Mouse (Mus musculus) erythroid progenitor cell, adult 5-6 weeks (primary cell): ENCODE measurements around the gene Ankzf1. TPM values are rescaled to one million over a fixed set of nuclear protein-coding genes. Genes with fewer than 3 reads are reported as not detected.

Experiments
- ATAC-seq: replicated peaks from 2 replicates; pipeline ENCODE4 v1.8.0; 2016; ENCODE audit warnings: moderate number of reproducible peaks, mild to moderate bottlenecking, moderate TSS enrichment, inconsistent platforms; ENCODE audit not compliant: poor library complexity, low FRiP score, severe bottlenecking
- total RNA-seq, 2 experiments: library from RNA; stranded (forward) in 1 of 2; stranded (reverse) in 1 of 2; fragments of 150-400 nt in 1 of 2; fragments of 186-747, 209-891 nt in 1 of 2; gene quantifications; 2 replicates each; pipeline versions ENCODE4 v1.2.3 to v1.2.4; 2015 to 2017; ENCODE audit warnings: low replicate concordance in 2 of 2

The Ankzf1 gene
- total RNA-seq, 2 experiments from 2014 or later: 5.9 to 8.9 TPM

DNA sequence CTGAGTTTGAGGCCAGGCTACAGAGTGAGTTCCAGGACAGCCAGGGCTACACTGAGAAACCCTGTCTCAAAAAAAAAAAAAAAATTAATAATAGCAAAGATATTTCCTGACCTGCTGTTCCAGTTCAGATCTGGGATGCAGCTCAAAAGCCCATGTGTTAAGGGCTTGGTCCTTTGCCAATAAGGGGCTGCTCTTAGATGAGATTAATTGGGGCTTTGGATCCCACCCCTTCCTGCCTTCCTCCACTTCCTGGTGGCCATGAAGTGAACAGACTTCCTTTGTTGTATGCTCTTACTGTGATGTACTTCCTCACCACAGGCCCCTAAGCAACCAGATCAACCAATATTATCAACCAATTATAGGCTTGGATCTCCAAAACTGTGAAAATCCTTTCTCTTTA, 4.8 kb upstream of the Ankzf1 start:
- no peak for ATAC-seq

DNA sequence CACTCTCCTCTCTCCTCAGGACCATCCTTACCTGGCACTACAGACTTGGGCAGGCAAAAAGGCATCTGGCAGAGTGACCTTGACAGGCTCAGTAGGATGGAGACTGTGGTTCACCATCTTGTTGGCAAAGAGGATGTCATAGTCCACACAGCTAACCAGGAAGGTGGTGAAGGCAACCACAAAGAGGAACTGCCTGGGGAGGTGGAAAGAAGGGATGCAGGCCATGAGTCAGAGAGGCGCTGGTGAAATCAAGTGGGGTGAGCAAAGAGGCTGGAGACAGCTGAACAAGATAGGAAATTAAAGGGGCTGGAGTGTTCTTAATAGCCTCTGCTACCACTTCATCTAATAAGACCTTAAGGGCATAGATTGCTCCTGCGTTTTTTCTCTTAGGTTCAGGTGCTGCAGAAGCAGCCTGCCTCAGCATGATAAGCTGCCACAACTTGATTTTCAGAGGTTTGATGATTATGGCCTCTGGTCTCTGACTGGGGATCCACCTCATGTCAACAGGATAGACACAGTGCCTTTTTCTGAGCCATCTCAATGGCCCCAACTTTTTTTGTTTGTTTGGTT, 4.0 kb upstream of the Ankzf1 start:
- no peak for ATAC-seq

DNA sequence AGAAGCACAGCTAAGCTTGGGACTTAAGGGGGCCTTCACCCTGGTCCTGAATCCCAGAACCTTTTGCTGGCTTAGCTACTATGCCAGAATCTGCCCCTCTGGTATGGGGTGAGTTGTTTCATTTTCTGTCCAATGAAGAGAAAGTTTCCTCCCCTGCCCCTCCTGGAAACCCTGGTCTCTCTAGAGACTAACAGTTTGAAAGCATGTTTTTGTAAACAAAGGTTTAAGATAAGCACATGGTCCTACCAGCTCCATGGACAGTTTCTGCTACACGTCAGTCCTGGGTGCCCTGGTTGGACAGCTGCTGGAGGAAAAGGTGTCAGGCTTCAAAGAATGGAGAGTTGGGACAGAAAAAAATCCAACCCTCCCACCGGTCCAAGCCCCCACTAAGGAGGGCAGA, 1.4 kb upstream of the Ankzf1 start:
- ATAC-seq: no peak

DNA sequence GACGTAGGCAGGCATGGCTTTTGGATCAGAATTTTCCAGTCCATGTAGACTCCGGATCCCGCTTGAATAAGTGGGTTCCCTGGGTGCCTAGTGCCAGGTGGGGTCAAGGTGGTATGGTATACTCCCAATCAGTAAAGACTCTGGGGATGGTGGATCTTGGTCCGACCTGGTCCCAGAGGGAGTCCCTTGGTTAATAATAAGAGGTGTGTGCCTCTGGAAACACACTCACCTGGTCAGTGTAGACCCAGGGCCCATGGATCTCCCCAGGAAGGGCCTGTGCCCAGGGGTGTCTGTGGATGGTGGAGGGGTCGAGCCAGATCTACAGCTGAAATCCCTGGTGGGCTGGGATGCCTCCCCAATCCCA, 711 bp upstream of the Ankzf1 start:
- 0 out of 2 replicates have a peak, but pooled peaks have one; percentile 16 for ATAC-seq

DNA sequence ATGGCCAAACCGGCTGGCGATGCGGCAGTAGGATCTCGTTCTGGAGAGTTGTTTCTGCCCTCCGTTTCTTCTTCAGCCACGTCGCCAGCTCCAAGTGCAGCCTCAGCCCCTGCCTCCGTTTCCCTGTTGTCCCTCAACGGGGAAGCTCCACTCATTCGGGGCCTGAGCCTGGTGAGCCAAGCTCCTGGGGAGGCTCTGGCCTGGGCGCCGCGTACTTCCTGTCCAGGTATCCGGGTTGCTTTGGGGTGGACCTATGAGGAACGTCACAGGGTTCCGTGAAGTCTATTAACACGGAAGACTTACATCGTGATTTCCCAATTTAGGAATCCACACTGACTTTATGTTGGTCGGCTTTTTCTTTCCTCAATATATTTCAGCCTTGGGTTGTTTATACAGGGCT, 501 bp downstream of the Ankzf1 start:
- peak; percentile 32; the same call in 1 of the 2 replicates for ATAC-seq

DNA sequence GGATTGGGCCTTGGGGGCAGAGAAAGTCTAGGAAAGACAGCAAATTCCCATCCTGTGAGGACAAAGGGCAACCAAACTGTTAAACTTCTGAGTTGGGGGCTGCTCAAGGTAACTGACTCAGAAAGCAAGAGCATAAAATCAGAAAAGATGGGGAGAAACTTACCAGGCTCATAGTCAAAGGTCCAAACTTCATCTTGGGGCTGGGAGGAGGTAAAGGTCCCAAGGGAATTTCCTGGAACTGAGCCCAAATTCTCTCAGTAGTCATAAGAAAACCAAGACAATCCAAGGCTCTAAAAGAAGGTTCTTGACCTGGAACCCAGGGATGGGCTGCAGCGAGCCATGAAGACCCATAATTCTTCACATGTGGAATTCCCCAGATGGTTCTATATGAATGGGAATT, 9.3 kb downstream of the Ankzf1 start:
- ATAC-seq: no peak

DNA sequence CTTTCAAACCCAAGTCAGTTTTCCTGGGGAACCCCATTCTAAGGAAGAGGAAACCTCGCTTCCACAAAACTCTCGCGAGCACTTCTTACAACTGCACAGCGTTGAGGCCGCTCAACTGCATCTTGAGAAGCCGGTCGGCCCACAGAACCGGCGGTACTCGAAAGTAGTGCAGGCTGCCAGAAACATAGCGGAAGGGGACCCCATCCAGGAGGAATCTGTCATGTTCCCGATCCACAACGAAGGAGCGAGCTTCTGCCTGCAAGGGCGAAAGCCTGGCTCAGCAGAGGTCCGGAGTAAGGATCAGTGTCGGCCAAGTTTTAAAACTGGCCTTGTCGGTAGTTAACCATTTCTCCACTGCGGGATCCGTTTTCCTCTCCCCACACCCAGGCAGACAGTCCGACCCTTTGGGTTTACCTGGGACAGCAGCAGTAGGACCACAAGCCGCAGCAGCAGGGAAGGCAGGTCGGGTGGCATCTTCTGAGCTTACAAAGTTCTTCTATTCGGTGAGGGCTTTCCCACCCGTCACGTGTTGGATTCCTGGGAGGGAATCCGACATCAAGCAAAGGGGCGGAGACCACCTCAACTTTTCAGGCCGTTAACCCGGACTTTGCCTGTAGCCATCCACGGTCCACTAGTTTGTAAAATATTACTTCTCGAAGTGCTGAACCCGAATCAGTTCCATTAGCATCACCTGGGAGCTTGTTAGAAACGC, 17.2 kb downstream of the Ankzf1 start:
- ATAC-seq: peak; percentile 17; the same call in 1 of the 2 replicates

DNA sequence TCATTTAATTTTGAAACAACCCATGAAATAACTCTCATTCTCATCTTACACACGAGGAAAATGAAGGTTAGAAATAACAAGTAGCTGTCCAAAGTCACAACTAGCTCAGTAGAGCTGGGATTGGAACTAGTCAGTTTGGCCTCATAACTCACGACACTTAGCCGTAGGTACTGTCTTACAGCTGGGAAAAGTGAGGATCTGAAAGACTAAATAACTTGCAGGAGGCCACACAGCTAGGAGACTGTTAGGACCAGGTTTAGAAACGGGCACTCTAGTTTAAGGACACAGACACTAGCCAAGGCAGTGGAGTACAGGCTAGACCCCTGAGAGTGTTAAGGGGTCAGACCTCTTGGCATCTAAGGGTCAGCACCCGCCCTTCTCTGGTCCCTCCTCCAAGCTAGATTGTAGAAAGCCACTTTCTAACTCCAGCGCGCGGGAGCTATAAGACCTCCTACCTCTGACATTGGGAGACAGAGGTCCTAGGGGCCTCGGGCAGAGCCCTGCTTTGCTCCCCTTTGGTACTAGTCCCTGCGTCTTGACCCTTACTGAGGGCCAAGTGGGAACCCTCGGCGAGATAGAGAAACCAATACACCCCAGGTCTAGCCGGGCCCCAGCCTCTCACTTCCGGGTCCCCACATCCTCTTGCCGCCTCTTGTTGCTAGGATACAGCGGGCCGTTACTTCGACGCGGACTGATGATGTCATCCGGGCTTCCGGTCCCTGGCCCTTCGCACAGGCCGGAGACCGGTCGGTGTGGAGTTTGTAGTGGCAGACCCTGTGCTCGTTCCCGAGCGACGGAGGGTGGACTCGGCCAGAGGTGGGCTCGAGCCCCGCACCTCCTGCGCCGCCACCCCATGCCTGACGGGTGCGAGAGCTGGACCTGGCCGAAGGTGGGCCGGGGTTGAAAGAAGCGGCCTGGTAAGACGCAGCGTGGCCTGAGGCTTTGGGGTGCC, 18.5 kb downstream of the Ankzf1 start, which contains the start of the genes Glb1l and Stk16:
Gene Glb1l, minus strand, starts transcription at position 678 of the 952 bp plus-strand sequence.
Gene Stk16, plus strand, starts transcription at position 703 of the 952 bp plus-strand sequence.
- ATAC-seq: peak; percentile 84

DNA sequence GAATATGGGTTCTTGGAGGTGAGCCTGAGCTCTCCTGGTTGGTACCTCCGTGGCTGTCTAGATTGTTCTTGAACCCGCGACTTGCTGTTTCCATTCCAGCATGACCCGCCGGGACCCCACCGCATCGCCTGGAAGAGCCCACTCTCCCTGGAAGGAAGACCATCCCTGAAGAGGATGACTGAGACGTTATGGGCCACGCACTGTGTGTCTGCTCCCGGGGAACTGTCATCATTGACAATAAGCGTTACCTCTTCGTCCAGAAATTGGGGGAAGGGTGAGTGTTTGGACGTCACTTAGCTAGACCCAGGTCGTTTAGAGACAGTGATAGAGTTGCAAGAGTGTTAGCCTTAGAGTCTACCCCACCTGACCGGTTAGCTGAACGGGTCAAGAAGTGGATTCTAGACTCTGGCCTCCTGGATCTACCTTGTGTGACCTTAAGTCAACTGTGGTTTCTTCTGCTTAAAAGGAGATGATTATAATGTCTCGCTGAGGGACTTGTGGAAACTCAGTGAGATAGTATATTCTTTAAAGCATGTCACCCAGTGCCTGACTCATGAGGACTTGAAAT, 19.3 kb downstream of the Ankzf1 start:
- ATAC-seq: no peak

DNA sequence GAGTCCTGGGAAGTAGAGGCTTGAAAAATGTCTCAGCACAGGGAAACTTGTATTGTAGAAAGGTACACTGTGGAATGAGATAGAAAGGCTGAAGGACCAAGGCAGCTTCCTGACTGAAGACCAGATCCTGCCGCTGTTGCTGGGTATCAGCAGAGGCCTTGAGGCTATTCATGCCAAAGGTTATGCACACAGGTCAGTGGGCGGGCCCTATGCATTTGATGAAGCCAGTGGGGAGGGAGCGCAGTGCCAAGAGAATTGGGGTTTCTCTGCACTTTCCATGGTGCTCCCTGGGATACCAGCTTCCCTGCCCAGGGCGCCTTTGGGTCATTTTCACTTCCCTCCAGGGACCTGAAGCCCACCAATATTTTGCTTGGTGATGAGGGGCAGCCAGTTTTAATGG, 20.6 kb downstream of the Ankzf1 start:
- no peak for ATAC-seq

DNA sequence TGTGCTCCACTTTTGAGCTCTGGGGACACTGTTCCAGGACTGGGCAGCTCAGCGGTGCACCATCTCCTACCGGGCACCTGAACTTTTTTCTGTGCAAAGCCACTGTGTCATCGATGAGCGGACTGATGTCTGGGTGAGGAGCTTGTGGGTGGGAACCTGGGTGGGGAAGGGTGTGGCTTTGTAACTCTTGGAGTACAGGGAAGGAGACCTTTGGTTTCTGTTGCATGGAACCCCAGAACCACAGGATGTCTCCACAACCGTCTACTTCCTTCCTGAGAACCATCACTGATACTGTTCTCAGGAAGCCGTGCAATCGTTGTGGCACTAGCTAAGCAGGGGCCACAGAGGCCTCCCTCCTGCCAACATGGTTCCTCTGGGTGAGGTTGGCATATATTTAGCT, 21.1 kb downstream of the Ankzf1 start:
- 0 out of 2 replicates have a peak, but pooled peaks have one; percentile 15 for ATAC-seq

DNA sequence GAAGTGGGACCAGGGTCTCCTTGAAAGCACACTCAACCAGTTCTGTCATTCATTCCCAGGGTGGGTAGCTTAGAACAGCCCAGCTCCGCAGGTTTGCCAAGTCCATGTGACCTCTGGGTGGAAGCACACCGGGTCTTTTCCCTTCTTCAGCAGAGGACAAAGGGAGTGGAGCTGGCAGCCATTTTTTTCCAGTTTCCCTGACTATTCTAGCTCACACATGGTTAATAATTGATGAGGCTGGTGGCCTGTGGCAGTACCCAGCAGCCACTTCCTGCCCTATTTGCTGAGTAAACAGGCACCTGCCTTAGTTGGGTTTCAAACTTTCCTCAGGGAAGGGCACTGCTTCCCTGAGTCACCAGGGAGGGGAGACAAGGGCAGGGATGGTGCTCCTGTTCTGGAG, 22.5 kb downstream of the Ankzf1 start:
- ATAC-seq: no peak

DNA sequence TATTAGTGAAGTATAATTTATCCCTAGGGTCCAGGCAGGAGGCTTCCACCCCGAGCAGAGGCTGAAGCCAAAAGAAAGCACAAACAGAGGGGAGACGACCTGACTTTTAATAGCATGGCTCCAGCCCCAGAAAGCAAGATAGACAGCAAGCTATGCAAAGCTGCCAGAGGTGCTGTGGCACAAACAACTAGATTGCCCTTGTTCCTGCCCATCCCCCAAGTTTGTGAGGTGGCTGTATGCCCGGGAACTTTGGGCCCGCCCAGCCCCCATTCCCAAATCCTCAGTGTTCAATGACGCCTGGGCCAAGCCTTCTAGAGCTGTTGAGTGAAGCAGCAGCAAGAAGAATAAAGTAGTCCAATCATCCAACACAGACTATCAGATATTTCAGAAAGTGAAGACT, 22.9 kb downstream of the Ankzf1 start:
- ATAC-seq: no peak

DNA sequence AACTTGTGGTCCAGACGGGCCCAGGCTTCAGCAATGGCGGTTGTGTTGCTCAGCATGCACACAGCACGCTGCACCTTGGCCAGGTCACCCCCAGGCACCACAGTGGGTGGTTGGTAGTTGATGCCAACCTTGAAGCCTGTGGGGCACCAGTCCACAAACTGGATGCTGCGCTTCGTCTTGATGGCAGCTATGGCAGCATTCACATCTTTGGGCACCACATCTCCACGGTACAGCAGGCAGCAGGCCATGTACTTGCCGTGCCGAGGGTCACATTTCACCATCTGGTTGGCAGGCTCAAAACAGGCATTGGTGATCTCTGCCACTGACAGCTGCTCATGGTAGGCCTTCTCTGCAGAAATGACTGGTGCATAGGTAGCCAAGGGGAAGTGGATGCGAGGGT, 23.8 kb downstream of the Ankzf1 start:
- ATAC-seq: no peak

DNA sequence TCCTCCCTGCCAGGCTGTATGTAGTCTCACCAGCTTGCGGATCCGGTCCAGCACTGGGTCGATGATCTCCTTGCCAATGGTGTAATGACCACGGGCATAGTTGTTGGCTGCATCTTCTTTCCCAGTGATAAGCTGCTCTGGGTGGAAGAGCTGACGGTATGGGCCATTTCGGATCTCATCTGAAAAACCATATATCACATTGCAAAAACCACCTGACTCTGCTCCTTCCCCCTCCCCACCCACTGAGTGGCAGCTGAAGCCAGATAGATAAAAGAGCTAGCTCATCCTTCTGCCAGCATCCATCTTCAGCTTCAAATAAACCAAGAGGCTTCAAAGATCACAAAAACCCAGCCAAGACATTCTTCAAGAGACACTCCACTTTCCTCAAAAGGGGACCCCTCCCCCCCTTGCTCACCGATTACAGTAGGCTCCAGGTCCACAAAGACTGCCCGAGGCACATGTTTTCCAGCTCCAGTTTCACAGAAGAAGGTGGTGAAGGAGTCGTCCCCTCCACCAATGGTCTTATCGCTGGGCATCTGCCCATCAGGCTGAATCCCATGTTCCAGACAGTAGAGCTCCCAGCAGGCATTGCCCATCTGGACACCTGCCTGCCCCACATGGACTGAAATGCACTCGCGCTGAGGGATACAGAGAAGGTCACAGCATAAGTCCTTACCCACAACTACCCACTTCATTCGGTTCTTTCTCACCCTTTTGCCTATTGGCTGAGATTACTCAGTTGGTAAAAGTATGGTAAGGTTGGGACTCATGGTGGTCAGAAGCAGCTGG, 25.0 kb downstream of the Ankzf1 start:
- peak; percentile 62 for ATAC-seq

DNA sequence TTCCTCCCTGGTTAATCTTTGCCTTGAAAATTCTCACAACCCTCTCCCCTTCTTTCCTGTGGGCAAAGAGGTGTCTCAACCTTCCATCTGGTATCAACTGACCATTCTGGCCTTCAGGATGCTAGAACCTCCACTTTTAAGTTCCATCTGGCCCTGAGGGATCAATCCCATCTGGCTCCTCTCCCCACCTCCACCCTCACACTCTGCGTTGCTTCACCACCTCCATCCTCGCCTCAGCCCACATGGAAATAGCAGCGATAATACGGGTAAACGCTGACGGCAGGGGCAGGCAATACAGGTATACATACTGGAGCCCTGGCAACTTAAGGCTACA, 25.9 kb downstream of the Ankzf1 start:
- no peak for ATAC-seq

DNA sequence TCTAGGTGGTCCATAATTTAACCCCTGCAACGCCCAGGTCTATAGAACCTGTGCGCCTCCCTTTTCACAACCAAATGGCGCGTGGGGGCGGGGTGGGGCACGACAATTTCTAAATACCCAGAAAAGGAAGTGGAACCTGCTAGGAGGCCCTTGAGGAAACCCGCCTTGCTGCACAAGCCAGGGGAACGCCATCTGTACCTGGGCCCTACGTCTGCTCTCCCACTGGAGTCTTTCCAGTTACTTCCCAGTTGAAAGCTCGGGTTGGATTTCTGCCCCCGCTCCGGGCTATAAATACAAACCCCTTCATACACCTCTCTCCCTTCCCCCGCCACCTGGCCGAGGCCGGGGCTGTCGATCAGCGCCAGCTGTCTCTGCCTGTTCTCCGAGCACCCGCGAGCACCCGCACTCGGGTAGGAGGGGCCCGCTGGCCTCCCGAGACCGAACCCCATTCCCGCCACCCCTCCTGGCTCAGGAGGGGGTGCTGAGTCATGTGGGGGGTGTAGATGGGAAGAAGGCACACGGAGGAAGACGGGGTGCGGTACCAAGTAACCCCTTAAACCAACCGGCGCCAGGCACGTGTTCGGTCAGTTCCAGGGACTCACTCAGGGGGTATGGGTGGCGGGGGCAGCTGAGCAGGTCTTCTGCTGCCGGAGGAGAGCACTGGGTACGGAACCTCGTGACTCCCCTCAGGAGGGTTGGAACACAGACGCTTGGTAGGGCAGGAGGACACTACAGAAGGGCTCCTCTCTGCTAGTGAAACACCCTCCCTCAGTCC, 26.5 kb downstream of the Ankzf1 start:
- ATAC-seq: peak; percentile 65

DNA sequence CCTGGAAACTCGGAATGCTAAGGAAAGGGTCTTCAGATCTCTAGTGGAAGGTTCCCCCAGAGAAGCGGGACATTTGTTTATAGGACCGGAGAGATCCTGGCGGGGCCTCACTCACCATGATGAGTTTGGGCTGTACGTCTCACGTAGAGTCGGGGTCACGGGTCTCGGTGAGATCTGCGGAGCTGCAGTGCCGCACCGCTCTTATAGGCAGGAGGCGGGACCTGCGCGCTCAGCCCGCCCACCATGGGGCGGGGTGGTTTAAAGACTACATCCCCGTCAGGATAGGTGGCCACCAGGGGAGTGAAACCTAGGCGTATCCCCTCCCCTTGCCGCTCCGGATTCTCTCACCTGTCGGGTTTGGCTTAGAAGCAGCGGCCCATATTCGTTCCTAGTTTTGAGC, 27.1 kb downstream of the Ankzf1 start:
- ATAC-seq: peak; percentile 79

DNA sequence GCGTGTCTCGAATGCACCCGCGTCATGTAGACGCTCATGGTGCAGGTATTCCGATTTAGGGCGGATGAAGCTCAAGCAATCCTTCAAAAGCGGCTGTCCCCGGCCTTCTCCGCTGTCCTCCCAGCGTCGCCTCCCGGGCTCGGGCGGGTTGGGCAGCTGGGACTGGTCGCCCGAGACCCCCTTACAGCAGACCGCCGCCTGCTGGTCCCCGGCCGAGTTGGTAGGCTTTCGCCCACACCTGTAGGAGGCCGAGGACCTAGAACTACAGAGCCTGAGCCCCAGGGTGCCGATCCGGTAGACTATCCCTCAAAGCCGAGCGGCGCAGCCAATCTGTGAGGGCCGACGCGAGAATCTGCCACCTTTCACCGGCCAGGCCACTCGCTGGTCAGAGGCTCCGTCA, 27.6 kb downstream of the Ankzf1 start, which contains the start of gene Tuba4a:
Gene Tuba4a, minus strand, starts transcription at position 335 of the 400 bp plus-strand sequence.
- ATAC-seq: peak; percentile 7; the same call in 1 of the 2 replicates
